Mouse (Mus musculus) neural tube, embryonic 11.5 days (tissue): ENCODE measurements around the gene Prkag3. TPM values are rescaled to one million over a fixed set of nuclear protein-coding genes. Genes with fewer than 3 reads are reported as not detected.

ENCODE experiments used
- ATAC-seq: fragments of 200-750 bp; cut with Nextera tagmentation; 2 replicates; pipeline ENCODE4 v1.8.0; 2017; ENCODE audit warnings: moderate number of reproducible peaks, mild to moderate bottlenecking, moderate TSS enrichment, moderate library complexity; ENCODE audit not compliant: insufficient read depth, low FRiP score, low TSS enrichment
- DNase-seq: peaks from one replicate; pipeline ENCODE4 v3.0.0-alpha.2; 2015; ENCODE audit warnings: low spot score
- H3K27ac ChIP-seq: fragments of 300-500 bp; sonication (generic); 2 replicates; pipeline ENCODE4 v1.5.1; 2014; ENCODE audit warnings: low read depth, mild to moderate bottlenecking, low read length
- H3K27me3 ChIP-seq: fragments of 300-500 bp; sonication (generic); 2 replicates; pipeline ENCODE4 v1.6.1; 2014; ENCODE audit warnings: mild to moderate bottlenecking, low read length, mixed read lengths; ENCODE audit not compliant: control insufficient read depth, insufficient read depth
- H3K36me3 ChIP-seq: fragments of 300-500 bp; sonication (generic); 2 replicates; pipeline ENCODE4 v1.6.1; 2014; ENCODE audit warnings: mild to moderate bottlenecking, low read length, moderate library complexity, mixed read lengths; ENCODE audit not compliant: control insufficient read depth, insufficient read depth
- H3K4me1 ChIP-seq: fragments of 300-500 bp; sonication (generic); 2 replicates; pipeline ENCODE4 v1.6.1; 2014; ENCODE audit warnings: low read length, mixed read lengths; ENCODE audit not compliant: control insufficient read depth, insufficient read depth
- H3K4me2 ChIP-seq: fragments of 300-500 bp; sonication (generic); 2 replicates; pipeline ENCODE4 v1.6.1; 2014; ENCODE audit warnings: low read depth, mild to moderate bottlenecking, moderate library complexity
- H3K4me3 ChIP-seq: fragments of 300-500 bp; sonication (generic); 2 replicates; pipeline ENCODE4 v1.5.1; 2014; ENCODE audit warnings: low read depth, low read length
- H3K9ac ChIP-seq: fragments of 300-500 bp; sonication (generic); 2 replicates; pipeline ENCODE4 v1.6.1; 2014; ENCODE audit warnings: mild to moderate bottlenecking, low read length
- H3K9me3 ChIP-seq: fragments of 300-500 bp; sonication (generic); 2 replicates; pipeline ENCODE4 v1.6.1; 2016; ENCODE audit warnings: low read length; ENCODE audit not compliant: control insufficient read depth
- WGBS: fragments of 180-500 bp; shearing (Covaris S2); extraction: QIAGEN DNeasy Blood & Tissue Kit; methylation state at CpG from one replicate; pipeline ENCODE4 v1.1.7; 2014; 5-methylcytosine and 5-hydroxymethylcytosine counted together
- polyA plus RNA-seq: library from polyadenylated mRNA; unstranded; fragments of >200 nt; fragmentation: Nextera tagmentation; extraction: Ambion mirVana; gene quantifications from 2 replicates; pipeline ENCODE4 v1.2.1, GENCODE M21; 2014

The Prkag3 gene
- polyA plus RNA-seq, 1 experiment from 2014 or later, result not detected

GRCm38 (mm10) chr1:74698791-74699190 is 50.2 kb downstream of the Prkag3 start:
- Histone ChIP-seq H3K4me3 (no peak overlapping the region), H3K9ac (no peak overlapping the region), H3K4me2 (no peak overlapping the region), H3K27me3 (no peaks in the 10 kb centered on the region), H3K4me1 (no peaks in the 10 kb centered on the region), H3K27ac (no peak overlapping the region), H3K36me3 (peaks cover 19% of the 10 kb centered on the region), H3K9me3 (no peaks in the 10 kb centered on the region)
- no peak for ATAC-seq
- DNase-seq, result no peak
- 84% methylated on average over 1 of the region's 1 CpGs for WGBS

- Histone ChIP-seq H3K9ac (no peak overlapping the region), H3K27me3 (no peaks in the 10 kb centered on the region), H3K36me3 (peaks cover 19% of the 10 kb centered on the region), H3K9me3 (no peaks in the 10 kb centered on the region), H3K4me3 (no peak overlapping the region), H3K4me2 (no peak overlapping the region), H3K4me1 (no peaks in the 10 kb centered on the region), H3K27ac (no peak overlapping the region)
- 100% methylated on average over 1 of the region's 1 CpGs for WGBS
- DNase-seq (no peak), ATAC-seq (no peak)
Observed at GRCm38 (mm10) chr1:74698353-74698752, 50.7 kb downstream of the Prkag3 start.

GRCm38 (mm10) chr1:74697416-74697815 is 51.6 kb downstream of the Prkag3 start:
- no peak for ATAC-seq
- Histone ChIP-seq H3K36me3 (peaks cover 20% of the 10 kb centered on the region), H3K9ac (no peak overlapping the region), H3K4me2 (no peak overlapping the region), H3K27me3 (no peaks in the 10 kb centered on the region), H3K4me1 (no peaks in the 10 kb centered on the region), H3K4me3 (no peak overlapping the region; the same call in 1 of the 2 replicates), H3K9me3 (no peaks in the 10 kb centered on the region), H3K27ac (no peak overlapping the region)
- 93% methylated on average over 6 of the region's 6 CpGs for WGBS
- no peak for DNase-seq

GRCm38 (mm10) chr1:74695836-74696235 is 53.2 kb downstream of the Prkag3 start:
- H3K4me2 ChIP-seq, result no peak overlapping the region
- peaks cover 25% of the 10 kb centered on the region for H3K36me3 ChIP-seq
- no peak overlapping the region for H3K9ac ChIP-seq
- H3K4me1 ChIP-seq, result no peaks in the 10 kb centered on the region
- H3K27ac ChIP-seq, result no peak overlapping the region
- DNase-seq (no peak), ATAC-seq (no peak)
- 90% methylated on average over 4 of the region's 4 CpGs for WGBS
- H3K9me3 ChIP-seq, result no peaks in the 10 kb centered on the region
- H3K27me3 ChIP-seq, result no peaks in the 10 kb centered on the region
- H3K4me3 ChIP-seq, result no peak overlapping the region

- H3K27ac ChIP-seq, result no peak overlapping the region
- H3K4me1 ChIP-seq, result no peaks in the 10 kb centered on the region
- H3K4me3 ChIP-seq, result no peak overlapping the region
- H3K27me3 ChIP-seq, result no peaks in the 10 kb centered on the region
- H3K9ac ChIP-seq, result no peak overlapping the region
- H3K4me2 ChIP-seq, result no peak overlapping the region
- WGBS, result 94% methylated on average over 8 of the region's 8 CpGs
- ATAC-seq (no peak), DNase-seq (no peak)
- H3K9me3 ChIP-seq, result no peaks in the 10 kb centered on the region
- peaks cover 38% of the 10 kb centered on the region for H3K36me3 ChIP-seq
Observed at GRCm38 (mm10) chr1:74693891-74694583, 55.0 kb downstream of the Prkag3 start.

Other genes starting within 250 kb of the Prkag3 start
- 90.2 and 90.5 TPM in 2 replicates for gene Cnot9, start 243.2 kb downstream of the Prkag3 start, polyA plus RNA-seq
- gene Plcd4, start 206.3 kb downstream of the Prkag3 start, polyA plus RNA-seq, result 0.72 and 1.3 TPM in 2 replicates
- 40.4 and 42.6 TPM in 2 replicates for gene Usp37, start 204.9 kb downstream of the Prkag3 start, polyA plus RNA-seq
- gene Zfp142, start 161.0 kb downstream of the Prkag3 start, polyA plus RNA-seq, result 9.7 and 10.2 TPM in 2 replicates
- gene Bcs1l, start 160.9 kb downstream of the Prkag3 start, polyA plus RNA-seq, result 20.3 and 21.2 TPM in 2 replicates
- 9.0 and 9.4 TPM in 2 replicates for gene Rnf25, start 147.8 kb downstream of the Prkag3 start, polyA plus RNA-seq
- gene Stk36, start 147.8 kb downstream of the Prkag3 start, polyA plus RNA-seq, result 17.2 and 23.3 TPM in 2 replicates
- gene Ttll4, start 87.5 kb downstream of the Prkag3 start, polyA plus RNA-seq, result 42.5 and 50.2 TPM in 2 replicates
- gene Cyp27a1, start 35.6 kb downstream of the Prkag3 start, polyA plus RNA-seq, result 4.6 and 6.2 TPM in 2 replicates
- gene Wnt6, start 22.7 kb upstream of the Prkag3 start, polyA plus RNA-seq, result 14.5 and 14.6 TPM in 2 replicates
- 1.7 and 2.4 TPM in 2 replicates for gene Wnt10a, start 42.3 kb upstream of the Prkag3 start, polyA plus RNA-seq
- gene Cdk5r2, start 105.7 kb upstream of the Prkag3 start, polyA plus RNA-seq, result 4.0 and 4.5 TPM in 2 replicates
- gene Fev, start 136.2 kb upstream of the Prkag3 start, polyA plus RNA-seq, result 0.20 TPM in 1 of 2 replicates, not detected in the other
- not detected in 2 replicates for gene Cryba2, start 143.9 kb upstream of the Prkag3 start, polyA plus RNA-seq
- 0.08 TPM in 1 of 2 replicates, not detected in the other for gene Cfap65, start 186.4 kb upstream of the Prkag3 start, polyA plus RNA-seq
- gene Ihh, start 202.5 kb upstream of the Prkag3 start, polyA plus RNA-seq, result not detected in 2 replicates